Mouse (Mus musculus): ENCODE measurements at regions not wholly inside any gene's neighbourhood (a gene's known extent, or its start where the extent isn't known, plus 50 kb on each side); places are given as distances from the start of the nearest gene placed in this dataset.

DNA sequence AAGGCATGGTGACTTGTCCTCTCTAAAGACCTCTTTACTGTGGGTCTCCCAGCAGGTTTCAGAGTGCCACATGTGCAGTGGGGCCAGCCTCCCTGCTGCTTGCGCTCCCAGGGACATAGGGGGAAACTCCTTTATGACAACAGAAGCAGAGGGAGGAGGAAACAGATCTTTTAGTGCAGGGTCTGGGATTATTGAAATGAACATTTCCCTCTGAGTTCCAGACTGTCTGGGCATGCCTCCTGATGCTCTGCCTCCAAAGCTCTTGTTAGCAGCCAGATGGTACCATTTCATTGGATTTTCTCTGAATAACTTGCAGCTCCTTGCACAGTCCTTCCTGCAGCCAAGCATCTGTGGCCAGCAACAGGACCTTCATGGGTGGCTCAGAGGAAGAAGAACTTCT, 60.5 kb upstream of the Eef2kmt start:
- Histone ChIP-seq H3K27me3 (ENCODE audit: control insufficient read depth, insufficient read depth, low read length) (no peaks in the 10 kb centered on the region), H3K9ac (replicated peaks) (no peak overlapping the region), H3K27ac (no peak overlapping the region), H3K4me1 (replicated peaks; ENCODE audit: control insufficient read depth in 2 of 2, insufficient read depth in 2 of 2, low read length in 1 of 2) (no peaks in the 10 kb centered on the region), H3K36me3 (replicated peaks; ENCODE audit: control insufficient read depth, insufficient read depth, low read depth) (no peaks in the 10 kb centered on the region), H3K4me3 (ENCODE audit: insufficient read depth in 1 of 2, low read depth in 2 of 2, low read length in 2 of 2) (no peak overlapping the region), H3K4me2 (ENCODE audit: low read depth) (no peak overlapping the region), H3K9me3 (ENCODE audit: control insufficient read depth, low read length) (no peaks in the 10 kb centered on the region)
- ATAC-seq (ENCODE audit: insufficient read depth) (no peak), DNase-seq (ENCODE audit: low read depth in 3 of 3, low spot score in 3 of 3) (no peak)
- 40% methylated on average over 1 of the region's 1 CpGs for WGBS (ENCODE audit: insufficient replicate concordance)
- TF ChIP-seq EP300 (IDR thresholded peaks at IDR 0.05; ENCODE audit: low read depth) = no peak
- TF ChIP-seq CTCF (IDR thresholded peaks at IDR 0.05; ENCODE audit: low read depth) = no peak

DNA sequence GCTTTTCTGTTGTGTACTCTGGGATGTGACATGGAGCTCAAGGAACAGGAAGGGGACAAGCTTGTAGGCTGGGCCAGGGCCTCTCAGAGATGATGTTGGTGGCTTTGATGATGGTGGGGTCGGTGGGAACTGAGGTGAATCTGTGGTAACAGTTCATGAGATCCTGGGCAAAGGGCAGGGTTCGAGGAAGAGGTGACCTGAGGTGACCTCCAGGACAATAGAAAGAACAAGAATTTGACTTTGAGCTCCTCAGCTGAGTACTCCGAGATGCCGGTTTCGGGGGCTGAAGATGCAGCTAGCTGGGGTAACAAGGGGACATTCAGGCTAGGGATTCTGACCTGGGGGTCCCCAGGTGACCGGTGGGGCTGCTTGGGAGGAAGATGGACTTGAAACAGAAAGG, 57.5 kb upstream of the Eef2kmt start:
- no peaks in the 10 kb centered on the region for H3K9me3 ChIP-seq (ENCODE audit: control insufficient read depth, low read length)
- H3K36me3 ChIP-seq (replicated peaks; ENCODE audit: control insufficient read depth, insufficient read depth, low read depth) = no peaks in the 10 kb centered on the region
- H3K27ac ChIP-seq = no peak overlapping the region
- H3K4me1 ChIP-seq (replicated peaks; ENCODE audit: control insufficient read depth in 2 of 2, insufficient read depth in 2 of 2, low read length in 1 of 2) = no peaks in the 10 kb centered on the region
- no peak overlapping the region for H3K4me2 ChIP-seq (ENCODE audit: low read depth)
- 58% methylated on average over 6 of the region's 6 CpGs for WGBS (ENCODE audit: insufficient replicate concordance)
- no peak overlapping the region for H3K9ac ChIP-seq (replicated peaks)
- TF ChIP-seq EP300 (IDR thresholded peaks at IDR 0.05; ENCODE audit: low read depth) (no peak), CTCF (IDR thresholded peaks at IDR 0.05; ENCODE audit: low read depth) (no peak)
- no peaks in the 10 kb centered on the region for H3K27me3 ChIP-seq (ENCODE audit: control insufficient read depth, insufficient read depth, low read length)
- DNase-seq (ENCODE audit: low read depth in 3 of 3, low spot score in 3 of 3) (no peak), ATAC-seq (ENCODE audit: insufficient read depth) (no peak)
- H3K4me3 ChIP-seq (ENCODE audit: insufficient read depth in 1 of 2, low read depth in 2 of 2, low read length in 2 of 2) = no peak overlapping the region

GRCm38 (mm10) chr16:5311456-5311855, 55.7 kb upstream of the Eef2kmt start:
- DNase-seq (ENCODE audit: low read depth in 3 of 3, low spot score in 3 of 3) (no peak), ATAC-seq (ENCODE audit: insufficient read depth) (no peak)
- Histone ChIP-seq H3K9me3 (ENCODE audit: control insufficient read depth, low read length) (no peaks in the 10 kb centered on the region), H3K4me2 (ENCODE audit: low read depth) (no peak overlapping the region), H3K4me3 (ENCODE audit: insufficient read depth in 1 of 2, low read depth in 2 of 2, low read length in 2 of 2) (no peak overlapping the region), H3K9ac (replicated peaks) (no peak overlapping the region), H3K4me1 (replicated peaks; ENCODE audit: control insufficient read depth in 2 of 2, insufficient read depth in 2 of 2, low read length in 1 of 2) (no peaks in the 10 kb centered on the region), H3K27me3 (ENCODE audit: control insufficient read depth, insufficient read depth, low read length) (no peaks in the 10 kb centered on the region), H3K27ac (no peak overlapping the region), H3K36me3 (replicated peaks; ENCODE audit: control insufficient read depth, insufficient read depth, low read depth) (no peaks in the 10 kb centered on the region)
- TF ChIP-seq EP300 (IDR thresholded peaks at IDR 0.05; ENCODE audit: low read depth) (no peak), CTCF (IDR thresholded peaks at IDR 0.05; ENCODE audit: low read depth) (no peak)
- WGBS (ENCODE audit: insufficient replicate concordance) = 65% methylated on average over 9 of the region's 9 CpGs

- 65% methylated on average over 10 of the region's 10 CpGs for WGBS (ENCODE audit: insufficient replicate concordance)
- Histone ChIP-seq H3K4me2 (ENCODE audit: low read depth) (no peak overlapping the region), H3K27ac (no peak overlapping the region), H3K27me3 (ENCODE audit: control insufficient read depth, insufficient read depth, low read length) (no peaks in the 10 kb centered on the region), H3K4me3 (ENCODE audit: insufficient read depth in 1 of 2, low read depth in 2 of 2, low read length in 2 of 2) (no peak overlapping the region), H3K9me3 (ENCODE audit: control insufficient read depth, low read length) (no peaks in the 10 kb centered on the region), H3K9ac (replicated peaks) (no peak overlapping the region), H3K36me3 (replicated peaks; ENCODE audit: control insufficient read depth, insufficient read depth, low read depth) (no peaks in the 10 kb centered on the region), H3K4me1 (replicated peaks; ENCODE audit: control insufficient read depth in 2 of 2, insufficient read depth in 2 of 2, low read length in 1 of 2) (no peaks in the 10 kb centered on the region)
- DNase-seq (ENCODE audit: low read depth in 3 of 3, low spot score in 3 of 3) (no peak), ATAC-seq (ENCODE audit: insufficient read depth) (no peak)
- TF ChIP-seq CTCF (IDR thresholded peaks at IDR 0.05; ENCODE audit: low read depth) = no peak
- TF ChIP-seq EP300 (IDR thresholded peaks at IDR 0.05; ENCODE audit: low read depth) = no peak
Measured at GRCm38 (mm10) chr16:5310736-5311135, 55.0 kb upstream of the Eef2kmt start.

GRCm38 (mm10) chr16:5307761-5308160, 52.0 kb upstream of the Eef2kmt start:
- Histone ChIP-seq H3K4me2 (ENCODE audit: low read depth) (no peak overlapping the region), H3K36me3 (replicated peaks; ENCODE audit: control insufficient read depth, insufficient read depth, low read depth) (no peaks in the 10 kb centered on the region), H3K27ac (no peak overlapping the region), H3K4me1 (replicated peaks; ENCODE audit: control insufficient read depth in 2 of 2, insufficient read depth in 2 of 2, low read length in 1 of 2) (no peaks in the 10 kb centered on the region), H3K27me3 (ENCODE audit: control insufficient read depth, insufficient read depth, low read length) (no peaks in the 10 kb centered on the region), H3K4me3 (ENCODE audit: insufficient read depth in 1 of 2, low read depth in 2 of 2, low read length in 2 of 2) (no peak overlapping the region), H3K9me3 (ENCODE audit: control insufficient read depth, low read length) (no peaks in the 10 kb centered on the region), H3K9ac (replicated peaks) (no peak overlapping the region)
- TF ChIP-seq CTCF (IDR thresholded peaks at IDR 0.05; ENCODE audit: low read depth) (no peak), EP300 (IDR thresholded peaks at IDR 0.05; ENCODE audit: low read depth) (no peak)
- no peak for DNase-seq (ENCODE audit: low read depth in 3 of 3, low spot score in 3 of 3)
- 43% methylated on average over 7 of the region's 7 CpGs for WGBS (ENCODE audit: insufficient replicate concordance)
- no peak for ATAC-seq (ENCODE audit: insufficient read depth)

DNA sequence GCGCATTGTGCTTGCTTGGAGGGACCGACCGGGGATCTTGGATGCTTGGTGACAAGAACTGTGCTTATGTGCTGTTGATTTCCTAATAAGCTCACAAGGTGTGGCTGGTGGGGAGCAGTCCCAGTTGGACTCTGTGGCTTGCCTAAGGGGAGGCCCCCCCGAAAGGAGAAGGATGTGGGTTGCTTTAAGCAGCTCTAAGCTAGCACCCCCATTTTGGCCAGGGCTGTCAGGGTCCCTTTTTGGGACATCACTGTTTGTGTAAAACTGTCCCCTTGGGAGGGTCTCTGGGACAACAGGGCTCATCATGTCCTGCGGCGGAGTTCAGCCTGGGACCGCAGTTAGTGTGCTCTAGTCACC, 51.4 kb upstream of the Eef2kmt start:
- Histone ChIP-seq H3K27ac (no peak overlapping the region), H3K4me2 (ENCODE audit: low read depth) (no peak overlapping the region), H3K27me3 (ENCODE audit: control insufficient read depth, insufficient read depth, low read length) (no peaks in the 10 kb centered on the region), H3K9ac (replicated peaks) (no peak overlapping the region), H3K4me1 (replicated peaks; ENCODE audit: control insufficient read depth in 2 of 2, insufficient read depth in 2 of 2, low read length in 1 of 2) (no peaks in the 10 kb centered on the region), H3K9me3 (ENCODE audit: control insufficient read depth, low read length) (no peaks in the 10 kb centered on the region), H3K36me3 (replicated peaks; ENCODE audit: control insufficient read depth, insufficient read depth, low read depth) (no peaks in the 10 kb centered on the region), H3K4me3 (ENCODE audit: insufficient read depth in 1 of 2, low read depth in 2 of 2, low read length in 2 of 2) (no peak overlapping the region)
- DNase-seq (ENCODE audit: low read depth in 3 of 3, low spot score in 3 of 3) (no peak), ATAC-seq (ENCODE audit: insufficient read depth) (no peak)
- 54% methylated on average over 7 of the region's 7 CpGs for WGBS (ENCODE audit: insufficient replicate concordance)
- no peak for TF ChIP-seq CTCF (IDR thresholded peaks at IDR 0.05; ENCODE audit: low read depth)
- TF ChIP-seq EP300 (IDR thresholded peaks at IDR 0.05; ENCODE audit: low read depth) = no peak

Data from liver, embryonic 14.5 days (tissue).